Mouse (Mus musculus): ENCODE results near the gene Lonp1.
"Not testable (repeated sequence)": the region's sequence is repeated elsewhere in the genome, so short reads cannot be mapped to it uniquely, and the experiment has no call there.

Lonp1 gene

DNA sequence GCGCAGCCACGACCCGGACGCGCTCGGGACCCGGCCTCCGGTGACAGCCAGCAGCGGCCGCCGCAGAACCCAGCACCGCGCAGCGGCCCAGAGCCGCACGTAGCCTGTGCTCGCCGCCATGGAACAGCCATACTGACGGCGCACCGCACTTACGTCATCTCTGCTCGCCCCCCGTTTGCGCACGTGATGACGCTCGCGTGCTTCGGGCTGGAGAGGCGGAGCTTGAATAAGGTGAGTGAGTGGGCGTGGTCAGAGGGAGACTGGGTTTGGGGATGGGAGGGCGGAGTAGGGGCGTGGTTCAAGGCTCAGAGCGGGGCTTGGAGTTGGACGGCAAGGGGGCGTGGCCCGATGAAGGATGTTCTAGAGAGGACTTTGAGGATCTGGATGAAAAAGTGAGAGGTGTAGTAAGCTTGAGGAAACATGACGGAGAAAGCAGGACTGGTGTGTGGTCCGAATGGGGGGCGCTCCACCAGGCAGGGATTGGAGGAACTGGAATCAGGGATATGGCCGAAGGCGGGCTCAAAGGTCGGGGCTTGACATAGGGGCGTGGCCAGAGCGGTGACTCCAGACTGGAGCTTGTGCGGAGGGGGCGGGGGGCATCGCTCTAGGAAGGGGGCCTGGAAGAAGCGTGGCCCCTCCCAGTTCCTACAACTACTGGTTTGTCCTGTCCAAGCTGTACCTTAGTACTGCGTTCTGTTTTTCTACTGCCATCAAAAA is at the start of gene Lonp1:
TSS of gene Lonp1 (minus strand) at position 134 of the 717 bp plus-strand sequence.
- DNase-seq (ENCODE audit: low read depth, low spot score) = peak; percentile 98

DNA sequence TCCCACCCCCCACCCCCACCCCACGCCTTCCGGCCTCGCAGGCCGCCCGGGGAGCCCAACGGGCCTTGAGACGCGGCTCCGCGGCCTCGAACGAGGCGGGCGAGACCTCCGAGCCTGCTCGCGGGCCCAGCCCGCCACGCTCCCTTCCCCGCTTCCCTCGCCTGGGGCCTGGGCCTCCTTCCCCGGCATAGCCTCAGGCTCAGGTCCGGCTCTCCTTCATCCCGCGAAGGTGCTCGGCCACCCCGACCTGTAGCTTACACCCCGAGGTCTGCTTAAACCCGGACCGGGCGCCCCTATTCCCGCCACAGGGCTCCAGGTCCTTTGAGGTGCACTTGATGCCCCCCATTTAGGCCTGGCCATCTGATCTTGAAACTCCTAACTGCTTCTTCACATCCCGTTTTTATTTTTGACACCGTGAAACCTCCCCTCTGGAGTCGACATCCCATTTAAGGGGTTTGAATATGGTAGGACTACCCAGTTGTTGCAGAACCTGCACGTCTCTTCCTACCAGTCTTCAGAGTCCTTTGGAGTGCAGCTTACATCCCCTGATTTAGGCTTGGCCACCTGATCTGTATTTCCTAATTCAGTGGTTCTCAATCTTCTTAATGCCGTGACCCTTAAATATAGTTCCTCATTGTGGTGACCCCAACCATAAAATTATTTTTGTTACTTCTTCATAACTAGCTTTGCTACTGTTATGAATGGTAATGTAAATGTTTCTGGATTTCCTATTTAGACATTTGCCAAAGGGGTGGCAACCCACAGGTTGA is 47.1 kb upstream of the Lonp1 start:
- no peak for DNase-seq (ENCODE audit: low read depth, low spot score)

DNA sequence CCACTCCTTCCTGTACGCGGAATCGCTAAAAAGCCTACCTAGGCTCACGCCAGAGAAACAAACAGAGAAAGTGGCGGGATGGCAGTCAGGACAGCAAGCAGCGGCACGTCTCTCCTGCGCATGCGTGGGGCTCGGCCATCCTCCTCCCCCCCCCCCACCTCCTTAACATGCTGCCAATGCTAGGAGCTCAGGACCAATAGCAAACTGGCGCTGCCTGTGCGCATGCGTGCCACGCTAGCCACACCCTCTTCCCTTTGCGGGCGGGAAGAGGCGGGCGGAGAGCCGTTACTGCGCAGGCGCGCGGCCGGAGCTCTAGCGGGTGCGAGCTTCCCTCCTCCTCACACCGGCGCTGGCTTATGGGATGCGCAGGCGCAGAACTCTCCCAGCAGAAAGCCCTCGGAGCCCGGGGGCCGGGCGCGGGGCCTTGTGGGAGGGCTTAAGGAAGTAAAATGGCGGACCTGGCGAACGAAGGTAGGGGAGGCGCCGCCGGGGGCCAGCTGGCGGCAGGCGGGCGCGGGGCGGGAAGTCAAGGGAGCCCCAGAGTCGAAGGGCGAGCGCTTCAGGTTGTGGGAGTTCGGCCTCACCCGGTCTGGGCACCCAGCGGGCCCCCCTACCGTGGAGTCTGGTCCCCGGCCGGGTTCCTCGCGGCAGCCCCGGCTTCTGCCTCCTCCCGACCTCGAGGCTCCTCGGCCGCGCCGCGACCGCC is 46.4 kb upstream of the Lonp1 start, which contains the start of gene Ranbp3:
TSS of gene Ranbp3 (plus strand) at position 354 of the 706 bp plus-strand sequence.
- peak; percentile 99 for DNase-seq (ENCODE audit: low read depth, low spot score)

DNA sequence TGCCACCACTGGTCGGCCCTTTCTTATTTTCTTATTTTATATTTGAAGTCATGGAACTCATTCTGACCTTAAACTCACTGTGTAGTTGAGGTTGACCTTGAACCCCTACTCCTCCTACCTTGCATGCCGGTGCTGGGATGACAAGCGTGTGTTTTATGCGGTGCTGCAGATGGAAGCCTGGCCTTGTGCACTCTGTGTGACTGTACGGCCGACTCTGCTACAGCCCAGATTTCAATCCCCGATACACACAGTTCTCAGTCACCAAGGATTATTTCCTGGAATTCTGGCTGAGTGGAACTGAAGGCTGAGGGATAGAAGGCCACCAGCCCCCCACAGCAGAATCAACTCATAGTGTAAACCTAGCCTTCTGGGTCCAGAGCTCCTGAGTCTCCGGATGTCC is 43.1 kb upstream of the Lonp1 start:
- no peak for DNase-seq (ENCODE audit: low read depth, low spot score)

DNA sequence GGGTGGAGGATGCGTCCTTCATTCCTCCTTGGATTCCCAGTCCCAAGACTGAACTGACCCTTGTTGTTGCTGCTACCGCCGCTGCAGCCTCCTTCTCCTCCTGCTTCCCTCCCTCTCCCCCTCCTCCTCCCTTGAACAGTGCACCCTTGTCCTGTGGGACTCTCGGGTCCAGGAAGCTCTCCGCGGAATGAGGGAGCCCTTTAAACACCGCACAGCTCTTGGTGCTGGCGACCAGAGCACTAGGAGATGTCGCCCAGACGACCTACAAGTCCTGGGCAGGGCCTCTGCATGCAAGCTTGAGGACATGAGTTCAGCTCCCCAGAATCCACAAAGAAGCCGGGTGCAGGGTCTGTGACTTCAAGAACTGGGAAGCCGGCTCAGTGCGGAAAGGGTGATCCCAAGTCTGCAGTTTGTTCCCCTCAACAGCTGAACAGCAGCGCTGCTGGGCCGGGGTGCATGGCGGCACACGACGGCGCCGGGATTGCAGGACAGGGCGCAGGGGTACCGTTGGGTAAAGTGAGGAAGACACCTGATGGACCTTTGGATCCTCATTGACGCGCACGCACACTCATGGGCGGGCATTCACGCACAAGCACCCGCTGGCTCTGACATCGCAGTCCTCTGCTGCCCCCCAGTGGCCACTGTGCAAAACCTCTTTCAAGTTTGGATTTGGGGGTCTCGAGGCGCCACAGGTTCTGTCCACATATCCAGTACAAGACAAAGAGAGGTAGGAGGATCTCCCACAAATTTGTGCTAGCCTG is 41.9 kb upstream of the Lonp1 start:
- DNase-seq (ENCODE audit: low read depth, low spot score) = peak; percentile 91

DNA sequence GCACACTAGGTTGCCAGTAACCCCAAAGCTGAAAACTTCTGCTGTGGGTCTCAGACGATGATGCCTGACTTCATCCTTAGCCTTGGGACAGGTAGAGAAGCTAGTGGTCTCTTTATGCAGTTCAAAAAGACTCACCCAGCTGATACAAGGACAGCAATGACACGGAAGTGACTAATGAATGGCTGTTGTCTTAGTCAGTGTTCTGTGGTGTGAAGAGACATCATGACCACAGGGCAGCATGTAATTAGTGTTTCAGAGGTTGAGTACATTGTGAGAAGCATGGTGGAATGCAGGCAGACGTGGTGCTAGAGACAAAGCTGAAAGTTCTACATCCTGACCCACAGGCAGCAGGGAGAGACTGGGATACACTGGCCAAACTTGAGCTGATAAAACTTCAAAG is 40.9 kb upstream of the Lonp1 start:
- DNase-seq (ENCODE audit: low read depth, low spot score) = no peak

DNA sequence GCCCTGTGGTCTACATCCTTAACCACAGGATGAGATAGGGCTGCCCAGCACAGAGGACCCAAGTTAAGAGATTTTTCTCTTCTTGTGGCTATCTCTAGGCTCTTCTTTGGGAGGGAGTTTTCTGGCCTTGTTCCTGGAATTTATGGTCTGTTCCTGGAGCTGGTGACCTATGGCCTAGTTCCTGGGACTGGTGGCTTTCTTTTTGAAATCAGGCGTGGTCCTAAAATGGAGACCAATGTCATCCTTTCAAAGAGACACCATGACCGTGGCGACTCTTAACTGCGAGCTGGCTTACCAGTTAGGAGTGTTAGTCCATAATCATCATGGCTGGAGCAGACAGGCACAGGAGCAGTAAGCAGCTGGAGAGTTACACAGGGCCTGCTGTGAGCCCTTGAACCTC is 39.7 kb upstream of the Lonp1 start:
- no peak for DNase-seq (ENCODE audit: low read depth, low spot score)

DNA sequence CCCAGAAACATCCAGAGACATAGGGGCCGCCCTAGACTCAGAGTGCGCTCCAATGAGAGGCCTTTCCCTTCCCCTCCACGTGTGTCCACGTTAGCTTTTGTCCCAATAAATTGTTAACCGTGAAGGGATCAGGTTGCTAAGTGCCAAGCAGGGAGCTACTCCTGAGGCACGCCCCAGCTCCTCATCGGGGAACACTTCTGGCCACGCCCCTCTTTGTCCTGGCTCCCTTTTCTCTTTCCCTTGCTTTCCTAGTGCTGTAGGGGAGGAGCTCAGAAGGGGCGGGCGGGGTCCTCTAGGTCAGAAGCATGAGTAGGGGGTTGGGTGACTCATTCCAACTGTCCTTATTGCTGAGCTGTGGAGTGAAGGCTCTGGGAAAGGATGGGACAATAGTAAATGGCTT is 37.6 kb upstream of the Lonp1 start:
- DNase-seq (ENCODE audit: low read depth, low spot score) = peak; percentile 96

DNA sequence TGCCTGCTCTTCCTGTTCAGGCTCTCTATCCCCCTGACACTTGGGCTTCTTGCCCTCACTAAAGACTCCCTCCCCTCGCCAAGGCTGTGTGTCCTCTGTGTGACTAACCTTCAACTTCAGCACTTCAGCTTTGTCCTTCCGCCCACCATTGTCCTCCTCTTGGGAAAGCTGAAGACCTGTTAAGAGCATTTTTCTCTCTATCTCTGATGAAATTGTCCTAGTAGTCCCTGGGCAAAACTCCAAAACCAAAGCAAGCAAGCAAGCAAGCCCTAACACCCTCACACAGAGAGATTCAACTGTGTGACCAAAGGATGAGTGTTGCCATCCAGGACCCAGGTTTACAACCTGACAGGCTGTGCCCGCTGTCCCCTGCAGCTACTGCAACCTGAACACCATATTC is 37.0 kb upstream of the Lonp1 start:
- DNase-seq (ENCODE audit: low read depth, low spot score) = no peak

DNA sequence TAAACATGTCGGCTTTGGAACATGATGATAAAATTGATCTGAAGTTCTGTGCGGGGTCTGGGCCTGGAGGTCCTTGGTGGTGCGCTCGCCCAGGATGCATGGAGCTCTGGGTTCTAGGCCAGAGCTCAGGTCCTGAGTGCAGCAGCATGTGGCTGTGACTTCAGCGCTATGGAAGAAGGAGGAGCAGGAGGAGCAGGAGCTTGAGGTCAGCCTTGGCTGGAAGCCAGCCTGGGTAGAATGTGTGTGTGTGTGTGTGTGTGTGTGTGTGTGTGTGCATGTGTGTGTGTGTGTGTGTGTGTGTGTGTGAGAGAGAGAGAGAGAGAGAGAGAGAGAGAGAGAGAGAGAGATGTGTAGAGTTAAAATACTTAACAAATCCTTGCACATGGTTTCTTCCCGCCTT is 29.5 kb upstream of the Lonp1 start:
- DNase-seq (ENCODE audit: low read depth, low spot score) = no peak

DNA sequence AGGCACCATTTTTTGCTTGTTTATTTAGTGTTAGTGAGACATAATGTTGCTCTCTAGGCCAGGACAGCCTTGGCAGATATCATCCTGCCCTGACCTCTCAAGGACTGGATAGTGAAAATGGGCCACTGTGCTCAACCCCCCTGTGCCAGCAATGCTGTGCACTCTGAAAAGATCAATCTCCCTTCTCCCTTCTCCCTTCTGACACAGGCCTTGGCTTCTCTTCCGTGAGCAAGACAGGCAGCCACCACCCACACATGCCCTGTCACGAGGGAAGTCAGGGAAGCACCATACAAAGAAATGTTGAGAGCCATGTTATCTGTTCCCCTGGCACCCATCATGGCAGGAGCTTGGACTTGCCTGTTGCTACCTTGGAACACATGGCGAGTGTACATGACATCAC is 28.6 kb upstream of the Lonp1 start:
- no peak for DNase-seq (ENCODE audit: low read depth, low spot score)

DNA sequence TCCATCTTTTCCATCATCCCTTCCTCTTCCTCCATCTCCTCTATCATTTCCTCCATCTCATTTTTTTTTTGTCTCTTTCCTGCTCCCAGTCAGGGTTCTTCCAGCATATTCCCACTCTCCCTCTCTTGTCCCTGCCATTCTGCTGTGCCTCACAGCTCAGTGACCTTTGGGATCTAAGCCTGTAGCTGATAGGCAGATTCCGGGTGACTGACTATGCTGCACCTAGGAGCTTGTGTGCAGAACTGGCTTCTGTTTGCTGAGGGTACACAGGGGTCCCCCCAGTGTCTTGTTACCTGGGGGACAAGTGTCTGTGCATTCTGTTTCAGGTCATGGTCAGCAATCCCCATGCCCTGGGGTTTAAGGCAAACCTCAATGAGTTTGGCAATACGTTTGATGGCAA is 28.1 kb upstream of the Lonp1 start:
- DNase-seq (ENCODE audit: low read depth, low spot score) = no peak

DNA sequence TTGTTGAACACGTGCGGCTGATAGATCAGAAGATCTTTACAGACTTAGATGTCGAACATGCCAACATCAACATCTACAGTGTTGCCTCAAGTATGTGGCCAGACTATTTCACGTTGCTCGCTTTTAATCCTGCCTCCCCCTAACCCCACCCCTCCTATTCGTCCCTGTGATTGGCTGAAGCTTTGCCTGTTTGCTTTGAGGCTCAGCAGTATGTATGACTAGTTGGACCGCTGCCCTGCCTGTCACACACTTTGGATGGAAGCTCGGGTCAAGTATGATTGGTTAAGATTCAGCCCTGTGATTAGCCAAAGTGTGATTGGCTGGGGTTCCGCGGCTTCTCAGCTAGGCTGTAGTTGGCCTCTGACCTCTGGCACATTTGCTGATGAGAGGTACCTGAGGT is 25.1 kb upstream of the Lonp1 start:
- peak; percentile 68 for DNase-seq (ENCODE audit: low read depth, low spot score)

DNA sequence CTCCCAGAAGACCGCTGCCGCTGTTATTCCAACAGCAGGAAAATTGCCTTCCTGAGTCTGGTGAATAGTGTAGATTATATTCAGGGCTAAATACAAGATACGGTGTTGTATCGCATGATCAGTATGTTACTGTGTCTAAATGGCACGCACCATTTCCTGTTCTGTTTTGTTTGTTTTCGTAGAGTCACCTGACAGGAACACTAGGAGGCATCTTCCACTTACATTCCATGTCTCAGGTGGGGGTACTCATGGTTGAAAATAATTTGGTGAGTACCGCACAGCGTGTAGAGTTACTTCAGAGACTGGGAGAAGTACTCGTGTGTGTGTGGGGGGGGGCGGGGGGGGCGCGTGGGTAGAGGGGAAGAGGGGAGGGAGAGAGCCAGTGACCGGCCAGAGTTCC is 20.9 kb upstream of the Lonp1 start:
- DNase-seq (ENCODE audit: low read depth, low spot score) = no peak

DNA sequence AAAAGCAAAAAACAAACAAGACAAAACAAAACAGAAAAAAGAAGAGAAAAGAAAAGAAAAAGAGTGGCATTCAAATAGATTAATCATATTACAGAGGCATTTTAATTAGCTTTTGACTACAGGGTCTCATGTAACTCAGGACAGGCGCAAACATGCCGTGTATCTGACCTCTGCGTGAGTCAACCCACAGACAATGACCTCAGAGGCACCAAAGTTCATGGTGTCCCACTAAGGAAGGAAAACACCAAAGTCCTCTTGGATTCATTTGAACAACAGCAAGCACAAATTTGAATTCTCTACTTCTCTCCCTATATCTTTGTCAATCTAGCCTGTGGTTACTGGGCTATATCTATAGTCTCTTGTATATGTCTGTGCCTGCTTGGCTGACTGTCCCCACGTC is 16.6 kb upstream of the Lonp1 start:
- DNase-seq (ENCODE audit: low read depth, low spot score) = no peak

DNA sequence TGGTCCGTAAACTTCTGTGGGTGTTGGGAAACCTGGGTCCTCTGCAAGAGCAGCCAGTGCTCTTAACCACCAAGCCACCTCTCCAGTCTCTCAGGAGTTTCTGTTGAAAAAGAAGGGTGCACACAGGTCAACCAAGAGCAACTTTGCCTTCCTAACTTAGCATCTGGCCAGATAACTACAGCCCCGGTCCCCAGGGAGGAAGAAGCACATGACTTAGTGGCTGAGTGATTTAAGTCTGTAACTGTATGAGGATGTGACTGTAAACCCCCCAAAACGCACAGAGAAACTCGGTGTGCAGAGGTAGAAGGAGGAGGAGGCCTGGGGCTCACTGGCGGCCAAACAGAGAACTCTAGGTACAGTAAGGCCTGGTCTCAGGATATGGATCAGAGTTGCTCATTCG is 7.3 kb upstream of the Lonp1 start:
- no peak for DNase-seq (ENCODE audit: low read depth, low spot score)

DNA sequence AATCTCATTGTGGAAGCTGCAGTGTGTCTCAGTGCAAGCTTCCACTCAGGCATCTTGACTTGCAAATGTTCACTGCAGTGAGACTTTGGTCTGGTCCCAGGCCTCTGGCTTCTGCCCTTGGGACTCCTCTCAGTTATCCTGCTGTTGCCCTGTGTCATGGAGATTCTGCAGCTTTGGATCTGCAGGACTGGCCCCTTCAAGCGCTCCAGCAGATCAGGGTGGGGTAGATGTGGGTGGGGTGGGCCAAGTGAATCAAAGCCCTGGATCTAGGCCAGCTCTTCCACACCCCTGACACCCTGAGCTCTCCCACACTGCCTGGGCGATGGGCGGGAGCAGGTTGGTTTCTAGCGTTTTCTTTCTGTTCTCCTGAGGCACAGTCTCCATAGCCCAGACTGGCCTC is 5.1 kb upstream of the Lonp1 start:
- peak; percentile 95 for DNase-seq (ENCODE audit: low read depth, low spot score)

DNA sequence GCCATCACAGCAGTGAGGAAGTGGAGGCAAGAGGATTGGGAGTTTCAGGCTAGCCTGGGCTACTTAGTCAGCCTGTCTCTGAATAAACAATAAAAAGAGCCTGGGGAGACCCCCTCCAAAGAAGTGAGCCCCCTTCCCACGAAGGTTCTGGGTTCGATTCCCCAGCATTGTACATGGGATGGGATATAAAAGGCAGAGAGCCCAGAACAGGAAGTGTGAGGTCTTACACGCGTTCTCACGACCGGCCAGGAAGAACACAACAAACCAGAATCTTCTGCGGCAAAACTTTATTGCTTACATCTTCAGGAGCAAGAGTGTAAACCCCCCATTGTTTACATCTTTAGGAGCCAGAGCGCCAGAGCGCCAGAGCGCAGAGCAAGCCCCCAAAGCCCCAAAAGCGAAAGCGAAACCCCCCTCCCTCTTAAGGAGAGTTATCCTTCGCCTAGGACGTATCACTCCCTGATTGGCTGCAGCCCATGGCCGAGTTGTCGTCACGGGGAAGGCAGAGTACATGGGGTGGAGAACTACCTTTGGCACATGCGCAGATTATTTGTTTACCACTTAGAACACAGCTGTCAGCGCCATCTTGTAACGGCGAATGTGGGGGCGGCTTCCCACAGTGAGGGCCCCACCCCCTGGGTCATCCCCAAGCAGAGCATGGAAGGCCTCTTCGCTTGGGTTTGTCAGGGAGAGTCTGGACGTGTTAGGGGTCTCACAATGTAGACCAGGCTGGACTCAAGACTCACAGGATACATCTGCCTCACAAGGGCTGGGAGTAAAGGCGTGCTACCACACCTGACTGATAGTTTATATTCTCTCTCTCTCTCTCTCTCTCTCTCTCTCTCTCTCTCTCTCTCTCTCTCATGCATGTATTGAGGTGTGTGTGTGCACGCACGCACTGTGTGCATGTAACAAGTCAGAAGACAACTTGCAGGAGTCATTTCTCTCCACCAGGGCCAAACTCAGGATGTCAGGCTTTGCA is 3.4 kb upstream of the Lonp1 start:
- not testable (repeated sequence) for DNase-seq (ENCODE audit: low read depth, low spot score)

DNA sequence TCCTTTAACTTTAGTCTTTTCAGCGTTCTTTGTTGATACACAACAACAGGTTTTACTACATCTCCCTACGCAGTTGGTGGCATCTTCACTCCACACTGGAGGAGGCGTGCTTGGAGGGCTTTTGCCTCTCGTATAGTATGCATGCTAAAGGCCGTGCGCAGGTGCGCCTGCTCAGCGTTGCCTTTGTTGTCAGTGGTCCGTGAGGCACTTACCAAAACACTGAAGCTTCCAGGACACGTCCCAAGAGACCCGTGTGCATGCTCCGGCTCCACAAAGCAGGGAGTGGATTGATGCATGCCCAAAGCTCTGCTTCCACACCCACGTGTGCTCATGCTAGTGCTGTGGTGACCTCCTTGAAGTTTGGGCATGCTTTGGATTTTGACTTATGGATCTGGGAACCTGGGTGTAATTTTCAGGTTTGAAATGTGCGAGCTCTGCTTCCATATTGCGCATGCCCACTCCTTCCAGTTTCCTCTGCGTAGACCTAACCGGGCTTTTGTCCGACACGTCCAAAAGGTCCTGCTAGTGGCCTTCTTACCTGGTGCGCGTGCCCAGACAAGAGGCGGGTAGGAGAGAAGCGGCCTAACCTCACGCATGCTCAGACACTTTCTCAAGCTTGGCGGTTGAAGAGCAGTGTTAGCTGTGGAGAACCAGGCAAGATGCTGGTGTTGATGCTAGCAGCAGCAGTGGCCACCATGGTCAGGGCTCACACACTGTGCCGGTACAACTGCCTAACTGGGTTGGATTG is 1.0 kb upstream of the Lonp1 start, which contains the start of gene Catsperd:
TSS of gene Catsperd (plus strand) at position 614 of the 748 bp plus-strand sequence.
- DNase-seq (ENCODE audit: low read depth, low spot score) = peak; percentile 66

DNA sequence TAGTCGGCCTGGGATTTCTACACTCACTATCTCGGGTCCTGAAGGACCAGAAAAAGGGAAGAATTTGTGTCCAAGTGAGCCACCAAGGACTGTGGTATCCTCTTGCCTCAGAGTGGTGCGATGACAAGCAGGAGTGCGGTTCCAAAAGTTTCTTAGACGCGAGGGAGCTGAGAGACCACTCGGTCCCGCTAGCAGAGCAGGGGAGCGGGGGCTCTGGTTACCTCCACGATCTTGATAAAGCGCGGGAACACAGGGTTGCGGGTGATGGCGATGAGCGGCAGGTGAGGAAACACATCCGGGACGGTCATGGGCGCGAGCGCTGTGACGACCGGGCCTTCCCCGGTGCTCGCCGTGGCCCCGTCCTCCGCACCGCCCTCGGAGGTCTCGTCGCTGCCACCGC is 427 bp downstream of the Lonp1 start:
- DNase-seq (ENCODE audit: low read depth, low spot score) = no peak
